Mouse (Mus musculus) brain, embryonic 14.5 days (tissue): ENCODE results near the gene Zfp366.

ENCODE experiments used
- CTCF ChIP-seq: fragments of 200-500 bp; IDR thresholded peaks from 2 replicates; pipeline ENCODE4 v1.5.1; 2012; ENCODE audit warnings: inconsistent platforms, mild to moderate bottlenecking, moderate library complexity, borderline replicate concordance; ENCODE audit not compliant: insufficient read depth, insufficient read length; ENCODE audit errors: extremely low read depth
- POLR2A ChIP-seq: fragments of 200-500 bp; IDR thresholded peaks from 2 replicates; pipeline ENCODE4 v1.6.1; 2012; ENCODE audit warnings: mild to moderate bottlenecking, inconsistent platforms, borderline replicate concordance; ENCODE audit not compliant: poor library complexity, insufficient read depth, insufficient read length, severe bottlenecking; ENCODE audit errors: extremely low read depth

- TF ChIP-seq CTCF (no peak), POLR2A (no peak)
These were observed 75.0 kb downstream of the Zfp366 start for GRCm38 (mm10) chr13:99259502-99260174.
